Mouse (Mus musculus): ENCODE results near the gene Atox1.

DNA sequence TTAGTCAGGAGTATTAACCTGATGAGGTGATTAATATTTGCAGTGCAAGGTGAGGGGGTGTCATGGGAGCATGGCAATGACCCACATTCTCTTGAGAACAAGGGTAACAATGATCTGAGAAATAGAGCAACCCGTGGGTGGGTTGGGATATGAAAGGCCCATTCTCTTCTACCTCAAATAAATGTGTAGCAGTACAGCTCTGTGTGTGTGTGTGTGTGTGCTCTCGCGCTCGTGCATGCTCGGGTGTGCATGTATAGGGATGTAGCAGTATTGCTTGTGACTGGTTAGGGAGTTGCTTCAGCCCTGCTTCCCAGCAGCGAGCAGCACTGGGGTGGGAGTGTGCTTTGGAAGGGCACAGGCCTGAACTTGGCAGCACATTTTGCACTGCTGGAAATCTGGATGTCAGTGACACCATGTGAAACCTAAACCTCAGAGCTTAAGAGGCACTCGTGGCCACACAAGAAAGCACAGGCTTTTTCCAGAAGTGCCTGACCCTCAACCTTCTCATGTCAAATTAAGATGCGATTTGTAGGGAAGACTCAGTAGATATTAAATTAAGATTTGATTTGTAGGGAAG, 41.0 kb upstream of the Atox1 start:
- TF ChIP-seq CTCF (IDR thresholded peaks at IDR 0.05; ENCODE audit: borderline replicate concordance, insufficient read depth, low read length) (no peak), POLR2A (IDR thresholded peaks at IDR 0.05; ENCODE audit: low read depth, low read length) (no peak)

Measured in embryonic fibroblast, embryonic 13.5 days (primary cell).